Mouse (Mus musculus) liver, adult 2 months (tissue): ENCODE data around the gene Syndig1l.

ENCODE experiments used
- CTCF ChIP-seq: fragments of 200-500 bp; IDR thresholded peaks from 2 replicates; pipeline ENCODE4 v1.5.1; 2011; ENCODE audit warnings: low read depth, low read length, control low read depth
- POLR2A ChIP-seq: fragments of 200-500 bp; IDR thresholded peaks from 2 replicates; pipeline ENCODE4 v1.6.1; 2011; ENCODE audit warnings: low read length, control low read depth; ENCODE audit not compliant: insufficient read depth; ENCODE audit errors: extremely low read depth

GRCm38 (mm10) chr12:84650234-84650633 lies 48.4 kb downstream of the Syndig1l start:
- TF ChIP-seq CTCF (no peak), POLR2A (no peak)
